Mouse (Mus musculus) bone marrow macrophage, adult 2 months (primary cell): ENCODE measurements around the gene Myo15b.

ENCODE experiments used
- CTCF ChIP-seq: IDR thresholded peaks from 2 replicates; pipeline ENCODE4 v1.5.1; 2012; ENCODE audit warnings: low read depth, mild to moderate bottlenecking, low read length, moderate library complexity
- POLR2A ChIP-seq: IDR thresholded peaks from 2 replicates; pipeline ENCODE4 v1.6.1; 2012; ENCODE audit warnings: mild to moderate bottlenecking, low read depth, low read length, borderline replicate concordance

- no peak for TF ChIP-seq CTCF
- no peak for TF ChIP-seq POLR2A
Measured at GRCm38 (mm10) chr11:115839732-115840131, 18.5 kb upstream of the Myo15b start.
